11 mouse cellular contexts compared by ENCODE assay signal in genomic region chr3:65871609-65872272, GRCm38 (mm10).
A peak's percentile ranks its signal among the peaks of the same experiment; 100 is the strongest.
DNase-seq lines count a peak whose midpoint lies in the region; ATAC-seq lines count a peak whose summit lies in the region.
"Had no signal": no experiment of that assay in that cellular context is flagged by ENCODE, and none has a peak within 500 bp of the region (broad histone marks: within the 10 kb centered on the region; RNA-seq: fewer than 3 reads in every experiment).

No protein-coding gene starts in this region.

- H3K27me3 ChIP-seq in heart, embryonic 12.5 days (replicated peaks), result no peaks in the 10 kb centered on the region
- H3K27me3 ChIP-seq in forebrain, embryonic 13.5 days, result no peaks in the 10 kb centered on the region
- no peaks in the 10 kb centered on the region for H3K27me3 ChIP-seq in limb, embryonic 12.5 days
- H3K27me3 ChIP-seq: CH12.LX; embryonic facial prominence, embryonic 15.5 days; liver, embryonic 13.5 days had no signal

- peak overlapping the region; percentile 87 for H3K27ac ChIP-seq in heart, embryonic 12.5 days (ENCODE audit: poor library complexity, severe bottlenecking)
- H3K27ac ChIP-seq in forebrain, embryonic 13.5 days, result no peak overlapping the region
- peak overlapping the region; percentile 83 for H3K27ac ChIP-seq in limb, embryonic 12.5 days
- H3K27ac ChIP-seq: embryonic facial prominence, embryonic 15.5 days; liver, embryonic 13.5 days had no signal

- peak overlapping the region; percentile 39; the same call in 1 of the 2 replicates for H3K4me2 ChIP-seq in heart, embryonic 12.5 days
- peak overlapping the region; percentile 20; the same call in 1 of the 2 replicates for H3K4me2 ChIP-seq in forebrain, embryonic 13.5 days
- peak overlapping the region; percentile 40; the same call in 1 of the 2 replicates for H3K4me2 ChIP-seq in limb, embryonic 12.5 days
- H3K4me2 ChIP-seq: liver, embryonic 13.5 days had no signal

- WGBS in heart, embryonic 12.5 days, result 29% methylated on average over 10 of the region's 10 CpGs
- WGBS in forebrain, embryonic 13.5 days, result 37% methylated on average over 10 of the region's 10 CpGs
- WGBS in limb, embryonic 12.5 days, result 33% methylated on average over 10 of the region's 10 CpGs

- H3K9ac ChIP-seq in heart, embryonic 12.5 days, result no peak overlapping the region
- H3K9ac ChIP-seq in forebrain, embryonic 13.5 days, result peak overlapping the region; percentile 55; the same call in 1 of the 2 replicates
- no peak overlapping the region; the same call in 1 of the 2 replicates for H3K9ac ChIP-seq in limb, embryonic 12.5 days (replicated peaks)
- H3K9ac ChIP-seq: embryonic facial prominence, embryonic 15.5 days; liver, embryonic 13.5 days had no signal

- ATAC-seq in heart, embryonic 12.5 days (ENCODE audit: insufficient number of reproducible peaks, low FRiP score), result no peak
- ATAC-seq in forebrain, embryonic 13.5 days, result no peak
- ATAC-seq in limb, embryonic 12.5 days (ENCODE audit: insufficient number of reproducible peaks, insufficient read depth, low FRiP score, low TSS enrichment, low read depth), result no peak

- no peak overlapping the region for H3K4me3 ChIP-seq in heart, embryonic 12.5 days
- no peak overlapping the region for H3K4me3 ChIP-seq in forebrain, embryonic 13.5 days
- no peak overlapping the region for H3K4me3 ChIP-seq in limb, embryonic 12.5 days (replicated peaks)
- H3K4me3 ChIP-seq: embryonic facial prominence, embryonic 15.5 days; liver, embryonic 13.5 days had no signal

- H3K36me3 ChIP-seq in heart, embryonic 12.5 days, result no peaks in the 10 kb centered on the region
- H3K36me3 ChIP-seq in forebrain, embryonic 13.5 days (ENCODE audit: poor library complexity, severe bottlenecking), result no peaks in the 10 kb centered on the region
- no peaks in the 10 kb centered on the region for H3K36me3 ChIP-seq in limb, embryonic 12.5 days
- H3K36me3 ChIP-seq: embryonic facial prominence, embryonic 15.5 days; liver, embryonic 13.5 days had no signal

- H3K9me3 ChIP-seq in heart, embryonic 12.5 days (replicated peaks), result no peaks in the 10 kb centered on the region
- no peaks in the 10 kb centered on the region for H3K9me3 ChIP-seq in forebrain, embryonic 13.5 days (replicated peaks)
- H3K9me3 ChIP-seq in limb, embryonic 12.5 days, result no peaks in the 10 kb centered on the region
- H3K9me3 ChIP-seq: embryonic facial prominence, embryonic 15.5 days; liver, embryonic 13.5 days had no signal

- H3K4me1 ChIP-seq in heart, embryonic 12.5 days (replicated peaks), result peaks cover 34% of the 10 kb centered on the region
- H3K4me1 ChIP-seq in forebrain, embryonic 13.5 days, result peaks cover 12% of the 10 kb centered on the region
- H3K4me1 ChIP-seq in limb, embryonic 12.5 days (replicated peaks), result peaks cover 19% of the 10 kb centered on the region

- intact Hi-C loops in left cerebral cortex, postnatal 25 days (cut with DNase I), result no loop called here

- DNase-seq in heart, adult 8-10 months (ENCODE audit: low spot score), result no peak
- DNase-seq in MN1 (ENCODE audit: low spot score), result peak; percentile 78
- DNase-seq in left cerebral cortex, postnatal 25 days (ENCODE audit: low spot score in 2 of 2), result no peak
- no peak for DNase-seq in ovary, postnatal 10 days (ENCODE audit: low spot score)
- DNase-seq in urinary bladder, postnatal 4 days (ENCODE audit: low spot score in 2 of 2), result no peak
